Mouse (Mus musculus) splenic B cell, adult 2 months (primary cell): Measurements from ENCODE around the gene Dus2.

ENCODE experiments used
- DNase-seq: peaks from one replicate; pipeline ENCODE4 v3.0.0-alpha.2; 2011; ENCODE audit warnings: low read depth, low spot score
- H3K27me3 ChIP-seq: 2 replicates; pipeline ENCODE4 v1.6.1; 2012; ENCODE audit warnings: mild to moderate bottlenecking, low read length, moderate library complexity, mixed read lengths; ENCODE audit not compliant: control insufficient read depth, poor library complexity, insufficient read depth, severe bottlenecking
- H3K36me3 ChIP-seq: 2 replicates; pipeline ENCODE4 v1.6.1; 2012; ENCODE audit warnings: mild to moderate bottlenecking, low read length, moderate library complexity, mixed read lengths; ENCODE audit not compliant: control insufficient read depth, poor library complexity, insufficient read depth, severe bottlenecking

The Dus2 gene

DNA sequence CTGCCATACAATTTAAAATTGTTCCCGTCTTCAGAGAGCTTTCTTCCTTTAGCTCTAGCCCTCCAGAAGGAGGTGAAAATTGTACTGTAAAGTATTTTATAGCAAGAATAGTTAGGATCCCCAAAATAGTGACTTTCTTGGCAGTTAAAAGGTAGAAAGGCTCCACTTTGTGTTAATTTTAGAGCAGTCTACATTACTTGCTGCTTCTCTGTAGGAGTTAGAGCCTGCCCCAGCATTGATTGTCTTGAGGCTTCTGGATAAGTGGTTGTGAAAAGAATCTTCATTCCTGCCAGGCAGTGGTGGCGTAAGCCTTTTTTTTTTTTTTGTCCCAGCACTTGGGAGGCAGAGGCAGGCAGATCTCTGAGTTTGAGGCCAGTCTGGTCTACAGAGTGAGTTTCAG lies 75.6 kb downstream of the Dus2 start:
- no peak for DNase-seq
- Histone ChIP-seq H3K27me3 (no peaks in the 10 kb centered on the region), H3K36me3 (no peaks in the 10 kb centered on the region)

DNA sequence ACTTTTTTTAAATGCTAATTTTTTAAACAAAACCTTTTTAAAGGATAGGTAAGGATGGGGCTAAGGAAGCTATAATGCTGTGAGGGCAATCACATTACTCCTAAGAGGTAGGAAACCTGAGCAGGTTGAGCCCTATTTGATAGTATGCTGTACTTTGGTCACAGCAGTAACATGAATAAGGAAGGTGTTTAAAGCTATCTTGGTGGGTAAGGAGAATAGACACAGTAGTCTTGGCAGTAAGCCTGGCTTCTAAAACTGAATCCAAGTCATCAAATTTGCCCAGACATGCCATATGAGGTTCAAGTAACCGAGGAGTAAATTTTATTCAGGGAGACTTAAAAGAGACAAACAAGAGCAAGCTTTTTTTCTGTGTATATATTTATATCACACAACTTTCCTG lies 78.4 kb downstream of the Dus2 start:
- no peak for DNase-seq
- Histone ChIP-seq H3K36me3 (no peaks in the 10 kb centered on the region), H3K27me3 (no peaks in the 10 kb centered on the region)

DNA sequence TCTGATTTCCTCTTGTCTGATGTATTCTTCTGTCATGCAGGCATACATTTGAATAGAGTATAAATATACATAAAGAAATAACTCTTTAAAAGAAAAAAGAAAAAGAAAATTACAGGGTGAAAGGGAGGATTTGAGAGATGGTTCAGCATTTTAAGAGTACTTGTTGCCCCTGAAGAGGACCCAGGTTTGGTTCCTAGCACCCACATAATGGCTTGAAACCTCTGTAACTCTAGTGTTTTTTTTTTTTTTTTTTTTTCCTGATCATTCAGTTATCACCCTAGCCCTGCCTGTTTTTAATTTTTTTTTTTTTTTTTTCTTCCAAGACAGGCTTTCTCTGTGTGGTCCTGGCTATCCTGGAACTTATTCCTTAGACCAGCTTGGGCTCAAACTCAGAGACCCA lies 81.0 kb downstream of the Dus2 start:
- Histone ChIP-seq H3K27me3 (no peaks in the 10 kb centered on the region), H3K36me3 (no peaks in the 10 kb centered on the region)
- DNase-seq = no peak

DNA sequence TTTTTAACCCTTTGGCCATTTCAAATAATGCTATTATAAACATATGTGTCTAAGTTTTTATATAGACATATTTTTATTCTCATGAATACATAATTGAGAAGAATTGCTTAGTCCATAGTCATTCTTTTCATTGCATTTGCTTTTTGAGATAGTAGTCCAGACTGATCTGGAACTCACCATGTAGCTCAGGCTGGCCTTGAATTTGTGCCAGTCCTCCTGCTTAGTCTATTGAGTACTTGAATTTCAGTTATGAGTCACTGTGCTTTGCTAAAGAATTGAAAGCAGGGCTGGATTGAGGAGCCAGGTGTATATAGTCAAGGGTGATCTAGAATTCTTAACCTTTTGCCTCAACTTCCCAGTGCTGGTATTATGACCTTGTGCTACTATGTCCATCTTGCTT lies 83.1 kb downstream of the Dus2 start:
- Histone ChIP-seq H3K27me3 (no peaks in the 10 kb centered on the region), H3K36me3 (no peaks in the 10 kb centered on the region; the same call in 1 of the 2 replicates)
- no peak for DNase-seq

DNA sequence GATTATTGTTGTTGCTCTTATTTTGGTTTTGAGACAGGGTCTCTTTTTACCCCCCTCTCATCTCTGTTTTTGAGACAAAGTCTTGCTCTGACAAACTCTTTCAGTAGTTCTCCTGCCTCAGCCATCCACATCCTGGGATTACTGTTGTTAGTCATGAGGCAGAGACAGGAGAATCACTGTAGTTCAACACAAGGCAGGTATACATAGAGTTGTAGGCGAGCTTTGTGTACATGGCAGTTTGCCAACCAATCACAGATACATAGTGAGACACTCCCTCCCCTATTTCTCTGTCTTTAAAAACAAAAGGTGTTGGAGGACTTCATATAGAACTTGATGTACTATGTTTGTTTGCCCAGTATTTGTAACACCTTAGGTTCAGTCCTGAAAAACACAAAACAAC lies 83.5 kb downstream of the Dus2 start:
- Histone ChIP-seq H3K27me3 (no peaks in the 10 kb centered on the region), H3K36me3 (no peaks in the 10 kb centered on the region; the same call in 1 of the 2 replicates)
- DNase-seq = no peak

DNA sequence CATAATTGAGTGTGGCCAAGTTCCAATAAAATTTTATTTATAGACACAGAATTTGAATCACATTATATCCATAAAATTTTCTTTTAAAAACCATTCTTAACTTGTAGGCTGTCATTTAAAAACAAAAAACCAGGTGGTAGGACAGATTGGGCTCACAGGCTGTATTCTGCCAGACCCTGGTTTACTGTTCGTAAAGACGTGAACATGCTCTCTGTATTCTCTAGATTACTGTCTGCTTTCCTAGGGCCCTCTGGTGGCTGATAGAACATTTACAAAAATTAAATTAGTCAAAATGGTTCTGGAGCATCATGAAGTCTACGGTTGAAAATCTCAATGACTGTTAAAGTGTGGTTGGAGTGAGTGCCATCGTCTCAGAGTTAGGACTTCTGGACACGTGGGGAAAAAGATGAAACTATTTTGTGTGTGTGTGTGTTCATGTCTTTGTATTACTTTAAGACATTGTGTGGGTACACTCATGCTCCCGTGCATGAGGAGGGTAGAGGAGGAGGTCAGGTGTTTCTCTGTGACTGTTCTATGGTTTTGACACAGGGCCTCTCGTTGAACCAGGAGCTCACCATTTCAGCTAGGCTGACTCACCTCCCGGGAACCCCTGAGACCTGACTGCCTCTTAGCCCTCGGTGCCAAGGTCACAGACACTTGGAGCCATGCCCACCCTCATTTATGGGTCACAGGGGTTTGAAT lies 84.2 kb downstream of the Dus2 start:
- DNase-seq = peak; percentile 69
- no peaks in the 10 kb centered on the region for H3K27me3 ChIP-seq
- H3K36me3 ChIP-seq = no peaks in the 10 kb centered on the region; the same call in none of the 2 replicates

DNA sequence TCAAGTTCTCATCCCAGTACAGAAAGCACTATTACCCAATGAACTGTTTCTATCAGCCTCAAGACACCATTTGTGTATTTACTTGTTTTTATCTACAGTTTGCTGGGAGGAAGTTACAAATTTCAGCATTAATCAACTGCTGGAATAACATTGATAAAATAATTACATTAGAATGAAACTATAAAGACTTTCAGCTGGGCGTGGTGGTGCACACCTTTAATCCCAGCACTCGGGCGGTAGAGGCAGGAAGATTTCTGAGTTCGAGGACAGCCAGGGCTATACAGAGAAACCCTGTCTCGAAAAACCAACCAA lies 84.7 kb downstream of the Dus2 start:
- Histone ChIP-seq H3K36me3 (no peaks in the 10 kb centered on the region; the same call in none of the 2 replicates), H3K27me3 (no peaks in the 10 kb centered on the region)
- DNase-seq = no peak

DNA sequence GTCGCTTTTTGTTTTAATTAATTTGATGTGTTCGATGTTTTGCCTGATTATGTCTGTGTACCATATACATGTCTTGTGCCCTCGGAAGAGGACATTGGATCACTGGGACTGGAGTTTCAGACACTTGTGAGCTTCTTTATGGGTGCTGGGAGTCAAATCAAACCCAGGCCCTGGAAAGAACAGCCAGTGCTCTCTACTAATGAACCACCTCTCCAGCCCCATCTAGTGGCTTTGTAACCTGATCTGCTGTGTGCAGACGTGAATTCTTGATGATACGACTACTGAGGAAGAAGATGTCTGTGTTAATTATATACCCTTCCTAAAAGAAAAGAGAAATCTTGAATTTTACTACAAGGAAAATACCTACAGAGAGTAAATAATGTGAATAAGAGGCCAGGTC lies 85.5 kb downstream of the Dus2 start:
- Histone ChIP-seq H3K27me3 (no peaks in the 10 kb centered on the region), H3K36me3 (no peaks in the 10 kb centered on the region; the same call in none of the 2 replicates)
- DNase-seq = peak; percentile 77

DNA sequence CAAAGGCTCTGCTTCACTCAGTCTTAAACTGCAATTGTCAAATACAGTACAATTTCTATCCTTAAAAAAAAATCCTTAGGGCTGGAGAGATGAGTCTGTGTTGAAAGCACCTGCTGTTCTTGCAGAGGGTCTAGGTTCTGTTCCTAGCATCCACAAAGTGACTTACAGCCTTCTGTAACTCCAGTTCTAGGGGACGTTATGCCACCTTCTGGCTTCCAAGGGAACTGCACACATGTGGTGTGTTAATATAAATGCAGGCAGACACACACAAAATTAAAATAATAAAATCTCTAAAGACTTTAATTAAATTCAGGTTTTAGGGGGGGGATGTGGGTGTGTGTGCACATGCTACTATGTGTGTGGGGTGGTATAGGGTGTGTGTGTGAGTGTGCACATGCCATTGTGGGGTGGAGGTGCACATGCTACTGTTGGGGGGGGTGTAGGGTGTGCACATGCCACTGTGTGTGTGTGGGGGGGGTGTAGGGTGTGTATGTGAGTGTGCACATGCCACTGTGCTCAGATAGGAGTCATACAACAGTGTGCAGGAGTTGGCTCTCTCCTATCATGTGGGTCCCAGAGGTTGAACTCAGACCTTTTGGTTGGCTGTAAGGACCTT lies 86.4 kb downstream of the Dus2 start:
- Histone ChIP-seq H3K36me3 (no peaks in the 10 kb centered on the region; the same call in none of the 2 replicates), H3K27me3 (no peaks in the 10 kb centered on the region)
- peak; percentile 32 for DNase-seq

DNA sequence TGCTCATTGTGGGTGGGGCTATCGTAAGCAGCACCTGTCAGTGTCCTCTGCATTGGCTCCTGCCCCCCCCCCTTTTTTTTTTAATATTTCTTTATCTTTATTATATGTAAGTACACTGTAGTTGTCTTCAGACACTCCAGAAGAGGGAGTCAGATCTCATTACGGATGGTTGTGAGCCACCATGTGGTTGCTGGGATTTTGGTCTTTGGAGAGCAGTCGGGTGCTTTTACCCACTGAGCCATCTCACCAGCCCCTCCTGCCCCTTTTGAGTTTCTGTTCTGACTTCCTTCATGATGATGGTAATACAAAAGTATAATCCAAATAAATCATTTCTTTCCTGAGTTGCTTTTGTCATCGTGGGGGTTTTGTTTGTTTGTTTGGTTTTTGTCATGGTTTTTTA lies 111.2 kb downstream of the Dus2 start:
- peaks cover 8% of the 10 kb centered on the region; the same call in 1 of the 2 replicates for H3K36me3 ChIP-seq
- DNase-seq = no peak
- H3K27me3 ChIP-seq = no peaks in the 10 kb centered on the region
